Mouse (Mus musculus) heart, postnatal 0 days (tissue): ENCODE measurements around the gene Mrgpre.

Source experiments
- CTCF ChIP-seq: IDR thresholded peaks from 2 replicates; pipeline ENCODE4 v1.5.1; 2016; ENCODE audit warnings: antibody characterized with exemption, control low read depth, low read depth
- EP300 ChIP-seq: IDR thresholded peaks from 2 replicates; pipeline ENCODE4 v1.6.1; 2016; ENCODE audit warnings: antibody characterized with exemption, low read depth

DNA sequence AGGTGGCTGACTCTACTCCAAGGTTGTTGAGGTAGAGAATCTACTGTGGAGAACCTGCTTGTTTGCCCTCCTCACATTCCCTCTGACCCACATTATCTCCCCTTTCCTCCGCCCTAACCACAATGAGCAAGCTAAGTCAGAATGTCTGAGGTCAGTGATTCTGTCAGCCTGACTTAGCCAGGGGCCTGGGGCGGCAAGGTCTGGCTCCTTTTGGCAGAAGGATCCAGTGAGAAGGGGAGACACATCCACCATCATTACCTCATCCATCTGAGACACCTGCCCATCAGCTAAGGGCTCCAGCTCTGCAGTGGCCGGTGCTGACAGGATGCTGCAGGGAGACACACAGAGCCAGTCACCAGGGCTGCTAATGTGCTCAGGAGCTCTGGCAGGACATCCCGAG is 14.5 kb upstream of the Mrgpre start:
- TF ChIP-seq CTCF (no peak), EP300 (no peak)
